Mouse (Mus musculus) right cerebral cortex, postnatal 10 days (tissue): ENCODE results near the gene Ptpn12.

Experiments
- DNase-seq, 2 experiments: peaks; one replicate each; pipeline ENCODE4 v3.0.0; 2021; ENCODE audit warnings: low spot score in 2 of 2

Ptpn12 gene

DNA sequence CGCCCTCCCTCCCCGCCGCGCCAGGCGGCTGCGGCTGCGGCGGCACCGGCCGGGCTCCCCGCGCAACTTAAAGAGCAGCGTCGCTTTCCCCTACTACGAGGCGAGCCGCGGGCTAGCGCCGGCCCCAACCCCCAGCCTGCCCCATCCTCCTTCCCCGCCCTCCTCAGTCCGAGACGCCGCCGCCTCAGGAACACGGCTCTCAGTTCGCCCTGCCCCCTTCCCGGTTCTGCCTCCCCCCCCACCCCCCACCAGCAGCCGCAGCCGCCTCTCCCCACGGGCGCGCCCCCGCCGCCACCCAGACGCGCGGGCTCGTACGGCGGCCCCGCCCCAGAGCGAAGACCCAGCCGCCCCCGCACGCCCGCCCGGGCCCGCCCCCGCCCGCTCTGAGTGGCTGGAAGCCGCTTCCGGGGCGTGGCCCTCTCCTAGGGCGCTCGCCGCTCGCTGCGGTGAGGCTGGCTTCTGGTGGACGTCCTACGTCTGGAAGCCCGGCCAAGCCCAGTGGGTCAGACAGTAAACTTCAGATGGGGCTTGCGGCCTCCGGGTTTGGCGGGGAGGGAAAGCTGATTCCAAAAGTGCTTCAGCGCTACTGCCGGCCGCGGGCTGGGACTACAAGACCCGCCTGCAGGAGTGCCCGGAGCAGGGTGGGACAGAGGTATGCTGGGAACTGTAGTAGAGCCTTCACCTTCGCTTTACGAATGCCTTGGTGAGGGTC lies at the start of gene Ptpn12:
Ptpn12 (minus strand) TSS at position 92 of the 712 bp plus-strand sequence.
- DNase-seq: peak; percentile 96 to 97

DNA sequence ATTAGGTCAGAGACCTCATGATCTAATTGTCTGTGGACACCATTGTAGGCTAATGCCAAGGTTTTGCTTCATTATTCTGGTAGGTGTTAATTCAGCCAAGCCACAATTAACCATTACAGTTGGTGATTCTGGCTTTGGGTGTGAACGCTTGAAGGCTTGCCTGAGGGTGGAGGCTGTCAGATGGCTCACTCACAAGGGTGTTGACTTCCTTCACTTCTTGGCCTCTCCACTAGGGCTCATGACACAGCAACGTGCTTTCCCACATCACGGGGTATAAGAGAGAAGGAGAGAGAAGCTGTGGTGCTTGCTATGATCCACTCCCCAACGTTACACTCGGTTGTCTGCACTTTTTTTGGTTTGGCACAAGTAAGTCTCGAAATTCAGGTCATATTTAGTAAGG lies 35.5 kb upstream of the Ptpn12 start:
- no peak for DNase-seq

GRCm38 (mm10) chr5:21057217-21057616 lies 1.5 kb upstream of the Ptpn12 start:
- DNase-seq: no peak

- no peak for DNase-seq
Measured at GRCm38 (mm10) chr5:21056595-21056994, 884 bp upstream of the Ptpn12 start.

- DNase-seq: peak; percentile 53 to 68
Measured at GRCm38 (mm10) chr5:21055071-21055819, 466 bp downstream of the Ptpn12 start.

- DNase-seq: peak; percentile 72
Measured at GRCm38 (mm10) chr5:21054472-21055070, 1.1 kb downstream of the Ptpn12 start.

DNA sequence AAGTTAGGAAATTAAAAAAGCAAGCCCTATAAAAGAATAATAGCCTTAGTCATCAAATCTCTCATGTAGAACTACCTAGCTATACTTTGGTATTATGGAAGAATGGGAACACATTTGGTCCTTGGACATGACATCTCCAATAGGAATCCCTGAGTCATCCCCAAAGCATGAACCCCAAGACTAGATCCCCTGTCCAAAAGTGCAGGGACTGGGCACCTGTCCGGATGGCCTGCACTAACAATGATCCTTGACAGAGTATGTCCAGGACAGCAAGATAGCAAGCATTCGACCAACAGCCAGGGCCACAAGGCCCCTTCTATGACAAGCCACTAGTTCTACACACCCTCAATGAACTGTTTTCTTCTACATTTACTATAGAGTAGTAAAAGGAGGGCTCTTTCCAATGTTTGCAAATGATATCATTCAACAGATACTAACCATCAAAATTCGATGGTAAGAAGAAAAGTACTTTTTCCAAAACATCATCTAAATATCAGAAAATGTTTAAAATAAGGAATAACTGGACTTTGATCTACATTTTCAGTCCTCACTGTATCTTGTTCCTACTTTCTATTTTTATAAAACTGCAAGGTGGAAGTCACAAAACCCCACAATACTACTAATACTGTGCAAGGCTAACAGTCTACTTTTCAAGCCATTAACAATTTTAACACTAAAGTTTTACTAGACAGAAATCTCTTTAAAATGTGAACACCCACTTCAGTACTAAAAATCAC lies 2.0 kb downstream of the Ptpn12 start:
- DNase-seq: no peak

DNA sequence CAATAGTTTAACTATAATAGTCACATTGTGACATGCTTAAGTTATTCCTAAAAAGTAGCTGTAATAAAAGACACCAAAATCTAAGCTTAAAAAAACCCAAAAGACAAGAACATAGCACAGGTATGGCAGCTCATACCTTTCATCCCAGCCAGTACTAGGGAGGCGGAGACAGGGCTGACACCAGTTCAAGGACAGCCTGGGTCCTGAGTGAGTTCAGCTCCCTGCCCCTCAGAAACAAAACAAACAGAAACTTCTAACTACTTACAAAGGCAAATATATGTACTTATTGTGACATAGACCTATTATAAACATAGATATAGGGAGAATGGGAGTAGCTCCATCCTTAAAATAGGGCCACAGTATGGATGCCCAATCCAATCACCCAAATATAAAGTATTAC lies 3.2 kb downstream of the Ptpn12 start:
- no peak for DNase-seq

- no peak for DNase-seq
Measured at GRCm38 (mm10) chr5:21050770-21051122, 5.0 kb downstream of the Ptpn12 start.

- no peak for DNase-seq
Measured at GRCm38 (mm10) chr5:21050061-21050769, 5.5 kb downstream of the Ptpn12 start.

- DNase-seq: no peak
Measured at GRCm38 (mm10) chr5:21049006-21049405, 6.7 kb downstream of the Ptpn12 start.

- DNase-seq: no peak
Measured at GRCm38 (mm10) chr5:21047114-21047513, 8.6 kb downstream of the Ptpn12 start.

GRCm38 (mm10) chr5:21046150-21047048 lies 9.3 kb downstream of the Ptpn12 start:
- no peak for DNase-seq

DNA sequence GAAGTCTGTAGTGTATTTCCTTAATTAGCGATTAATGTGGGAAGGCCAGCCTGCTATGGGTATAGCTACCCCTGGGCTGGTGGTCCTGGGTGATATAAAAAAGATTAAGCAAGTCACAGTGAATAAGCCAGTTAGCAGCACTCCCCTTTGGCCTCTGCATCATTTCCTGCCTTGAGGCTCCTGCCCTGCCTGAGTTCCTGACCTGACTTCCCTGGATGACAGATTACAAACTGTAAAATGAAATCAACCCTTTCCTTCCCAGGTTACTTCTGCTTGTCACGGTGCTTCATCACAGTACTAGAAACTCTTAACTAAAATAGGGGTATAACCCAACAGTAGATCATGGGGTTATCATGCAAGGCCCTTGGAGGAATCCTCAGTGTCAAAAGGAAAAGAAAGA lies 10.2 kb downstream of the Ptpn12 start:
- no peak for DNase-seq

- no peak for DNase-seq
Measured at GRCm38 (mm10) chr5:21038100-21038499, 17.6 kb downstream of the Ptpn12 start.

GRCm38 (mm10) chr5:21035689-21036480 lies 19.8 kb downstream of the Ptpn12 start:
- no peak for DNase-seq

- DNase-seq: peak; percentile 37 to 52
Measured at GRCm38 (mm10) chr5:21034388-21034966, 21.2 kb downstream of the Ptpn12 start.

- DNase-seq: peak; percentile 51
Measured at GRCm38 (mm10) chr5:21033382-21034056, 22.2 kb downstream of the Ptpn12 start.

DNA sequence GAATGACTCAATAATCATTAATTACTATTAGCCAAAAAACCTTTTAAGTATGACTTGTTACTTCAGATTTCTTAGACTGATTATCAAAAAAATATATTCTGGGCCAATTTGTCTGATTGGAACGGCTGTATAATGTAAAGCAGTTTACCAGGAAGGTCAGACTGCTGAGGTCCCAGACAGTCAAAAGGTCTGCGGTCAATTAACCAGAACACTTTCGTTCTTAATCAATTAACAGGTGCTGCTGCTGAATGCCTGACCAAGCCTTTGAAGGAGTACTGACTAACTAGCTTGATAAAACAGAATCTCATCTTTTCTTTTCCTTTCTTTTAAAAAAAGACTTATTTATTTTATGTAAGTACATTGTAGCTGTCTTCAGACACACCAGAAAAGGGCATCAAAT lies 23.1 kb downstream of the Ptpn12 start:
- no peak for DNase-seq
